Mouse (Mus musculus): ENCODE data around the gene Pam16. TPM values are rescaled to one million over a fixed set of nuclear protein-coding genes. Genes with fewer than 3 reads are reported as not detected.

Gene Pam16
- total RNA-seq, 2 experiments from 2014 or later, result 72.1 to 86.6 TPM

DNA sequence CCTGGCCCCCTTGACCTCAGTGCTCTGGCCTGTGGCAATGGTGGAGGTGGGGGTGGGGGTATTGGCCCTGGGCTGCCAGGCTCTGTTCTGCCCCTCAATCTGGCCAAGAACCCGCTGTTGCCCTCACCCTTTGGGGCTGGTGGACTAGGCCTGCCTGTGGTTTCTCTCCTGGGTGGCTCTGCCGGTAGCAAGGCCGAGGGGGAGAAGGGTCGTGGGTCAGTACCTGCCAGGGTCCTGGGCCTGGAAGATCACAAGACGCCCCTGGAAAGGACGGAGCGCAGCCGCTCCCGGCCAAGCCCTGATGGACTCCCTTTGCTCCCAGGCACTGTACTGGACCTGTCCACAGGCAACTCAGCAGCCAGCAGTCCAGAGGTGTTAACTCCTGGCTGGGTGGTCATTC, 11.1 kb downstream of the Pam16 start:
- no peak for DNase-seq (ENCODE audit: low spot score in 2 of 2)

DNA sequence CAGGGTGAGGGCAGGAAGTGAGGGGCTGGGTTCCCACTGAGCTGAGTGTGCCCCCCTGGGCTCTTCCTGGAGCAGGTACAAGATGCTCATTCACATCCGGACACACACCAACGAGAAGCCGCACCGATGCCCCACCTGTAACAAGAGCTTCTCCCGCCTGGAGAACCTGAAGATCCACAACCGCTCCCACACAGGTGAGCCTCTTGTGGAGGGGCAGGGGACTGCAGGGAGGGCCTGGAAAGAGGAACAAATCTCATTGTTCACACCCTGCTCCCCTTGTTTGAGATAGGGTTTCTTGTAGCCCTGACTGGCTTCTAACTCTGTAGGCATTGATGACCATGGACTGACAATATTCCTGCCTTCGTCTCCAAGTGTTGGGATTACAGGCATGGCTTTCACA, 13.1 kb downstream of the Pam16 start:
- no peak for DNase-seq (ENCODE audit: low spot score in 2 of 2)

DNA sequence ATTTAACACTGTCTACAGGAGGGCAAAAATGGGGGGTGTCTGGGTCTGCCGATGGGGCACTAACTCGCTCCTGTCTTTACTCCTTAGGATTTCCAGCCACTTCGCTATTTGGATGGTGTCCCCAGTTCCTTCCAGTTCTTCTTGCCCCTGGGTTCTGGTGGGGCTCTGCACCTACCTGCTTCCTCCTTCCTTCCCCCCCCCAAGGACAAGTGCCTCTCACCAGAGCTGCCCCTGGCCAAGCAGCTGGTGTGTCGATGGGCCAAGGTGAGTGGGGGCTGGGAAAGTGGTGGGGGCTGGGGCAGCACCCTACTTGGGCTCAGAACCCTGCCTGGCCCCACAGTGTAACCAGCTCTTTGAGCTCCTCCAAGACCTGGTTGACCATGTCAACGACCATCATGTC, 13.6 kb downstream of the Pam16 start:
- no peak for DNase-seq (ENCODE audit: low spot score in 2 of 2)

DNA sequence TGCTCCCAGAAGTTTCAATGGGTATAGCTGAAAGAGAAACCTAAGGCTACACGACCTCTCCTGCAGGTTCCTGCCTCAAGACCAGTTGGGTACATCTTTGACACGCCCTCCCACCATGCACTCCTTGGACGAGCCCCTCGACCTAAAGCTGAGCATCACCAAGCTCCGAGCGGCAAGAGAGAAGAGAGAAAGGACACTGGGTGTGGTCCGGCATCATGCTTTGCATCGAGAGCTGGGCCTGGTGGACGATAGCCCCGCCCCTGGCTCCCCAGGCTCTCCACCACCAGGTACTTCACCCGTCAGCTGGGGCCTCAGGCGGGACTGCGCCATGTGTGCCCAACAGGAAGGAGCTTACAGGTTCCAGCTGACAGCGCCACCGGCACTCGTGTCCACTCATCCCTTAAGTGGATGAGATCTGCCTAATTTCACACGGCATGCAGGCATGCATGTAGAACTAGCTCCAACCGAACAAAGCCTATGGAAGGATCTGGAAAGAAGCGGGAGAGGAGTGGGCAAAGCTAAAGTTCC, 16.2 kb downstream of the Pam16 start:
- no peak for DNase-seq (ENCODE audit: low spot score in 2 of 2)

DNA sequence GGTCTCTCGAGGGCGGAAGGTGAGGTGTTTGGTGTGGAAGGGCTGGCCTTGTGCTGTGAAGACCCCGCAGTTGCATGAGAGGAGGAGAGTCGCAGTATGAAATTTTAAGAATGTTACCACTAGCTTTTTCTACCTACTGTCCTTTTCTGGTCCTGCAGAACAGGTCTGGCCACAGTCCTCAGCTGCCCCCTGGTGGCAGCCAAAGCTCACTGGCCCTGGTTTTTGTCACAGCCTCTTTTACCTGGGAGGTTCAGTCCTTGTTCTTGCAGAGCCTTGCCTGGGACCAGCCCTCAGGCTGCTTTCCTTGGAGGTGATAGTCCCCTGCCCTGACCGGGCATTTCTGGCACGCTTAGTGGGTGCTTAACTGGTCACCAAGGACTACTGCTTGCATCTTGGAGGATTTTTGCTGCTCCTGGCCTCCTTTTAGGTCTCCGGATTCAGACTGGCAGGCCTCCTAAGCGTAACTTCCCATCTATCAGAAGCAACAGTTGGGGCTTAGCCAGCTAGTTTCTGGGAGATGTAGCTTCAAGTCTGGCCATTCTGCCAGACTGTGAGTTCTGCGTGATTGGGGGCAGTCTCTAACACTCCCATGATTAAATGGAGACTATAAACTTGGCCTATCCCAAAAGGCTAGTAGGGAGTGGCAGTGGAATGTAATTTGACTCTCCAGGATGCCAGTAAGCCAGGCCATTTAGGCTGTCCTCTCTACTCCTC, 16.8 kb downstream of the Pam16 start:
- DNase-seq (ENCODE audit: low spot score in 2 of 2), result peak; percentile 81 to 84

DNA sequence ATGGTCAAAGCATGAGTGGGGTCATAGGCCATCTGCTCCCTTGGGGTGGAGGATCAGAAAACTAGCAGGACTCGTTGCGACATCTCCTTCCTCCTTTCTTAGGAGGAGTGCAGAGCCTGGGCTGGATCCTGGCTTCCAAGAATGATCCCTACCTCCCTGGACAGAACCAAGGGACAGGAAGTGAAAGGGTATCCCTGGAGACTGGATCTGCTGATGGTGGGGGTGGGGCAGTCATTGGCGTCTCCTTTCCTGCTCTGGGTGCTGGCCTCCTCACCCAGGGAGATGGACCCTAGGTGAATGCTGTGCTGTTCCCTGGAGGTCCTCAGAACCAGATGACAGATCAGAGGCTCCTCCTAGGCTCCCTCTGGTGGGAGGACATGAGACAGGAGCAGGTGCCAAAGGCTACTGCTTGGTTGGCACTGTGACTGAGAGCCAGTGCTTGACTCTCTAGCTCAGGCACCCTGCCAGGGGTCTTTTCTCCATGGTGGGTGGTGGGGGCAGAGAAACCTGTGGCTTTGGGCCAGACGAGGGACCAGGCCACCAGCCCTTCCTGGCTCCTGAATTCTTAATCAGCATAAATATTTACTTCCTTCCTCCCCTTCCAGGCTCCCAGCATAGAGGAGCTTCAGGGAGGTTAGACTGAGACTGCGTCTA, 18.2 kb downstream of the Pam16 start:
- no peak for DNase-seq (ENCODE audit: low spot score in 2 of 2)

DNA sequence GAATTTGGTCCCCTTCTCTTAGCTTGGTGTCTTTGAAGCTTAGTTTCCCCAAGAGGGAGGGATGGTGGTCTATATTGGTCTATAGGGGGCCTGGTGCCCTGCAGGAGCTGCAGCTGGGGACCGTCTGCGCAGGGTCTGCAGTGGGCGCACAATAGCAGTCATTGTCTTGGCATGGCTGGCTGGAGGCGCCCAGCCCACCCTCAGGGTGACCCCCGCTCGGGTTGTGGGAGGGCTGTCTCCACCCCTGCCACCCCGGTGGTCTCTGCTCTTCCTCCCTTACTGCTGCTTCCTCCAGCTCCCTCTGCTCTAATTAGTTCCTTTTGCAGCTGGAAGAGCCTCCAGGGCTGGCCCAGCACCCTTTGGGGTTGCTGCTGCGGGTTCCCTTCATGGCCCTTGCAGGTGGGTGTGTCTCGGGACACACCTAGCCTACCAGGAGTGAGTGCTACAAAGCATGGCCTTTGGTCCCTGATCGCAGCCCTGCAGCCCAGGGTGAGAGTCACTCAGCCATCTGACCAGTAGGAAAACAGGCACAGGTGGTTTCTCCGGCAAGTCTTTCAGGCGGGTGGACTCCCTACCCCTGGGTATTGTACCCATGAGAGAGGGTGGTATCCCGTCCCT, 19.2 kb downstream of the Pam16 start:
- no peak for DNase-seq (ENCODE audit: low spot score in 2 of 2)

DNA sequence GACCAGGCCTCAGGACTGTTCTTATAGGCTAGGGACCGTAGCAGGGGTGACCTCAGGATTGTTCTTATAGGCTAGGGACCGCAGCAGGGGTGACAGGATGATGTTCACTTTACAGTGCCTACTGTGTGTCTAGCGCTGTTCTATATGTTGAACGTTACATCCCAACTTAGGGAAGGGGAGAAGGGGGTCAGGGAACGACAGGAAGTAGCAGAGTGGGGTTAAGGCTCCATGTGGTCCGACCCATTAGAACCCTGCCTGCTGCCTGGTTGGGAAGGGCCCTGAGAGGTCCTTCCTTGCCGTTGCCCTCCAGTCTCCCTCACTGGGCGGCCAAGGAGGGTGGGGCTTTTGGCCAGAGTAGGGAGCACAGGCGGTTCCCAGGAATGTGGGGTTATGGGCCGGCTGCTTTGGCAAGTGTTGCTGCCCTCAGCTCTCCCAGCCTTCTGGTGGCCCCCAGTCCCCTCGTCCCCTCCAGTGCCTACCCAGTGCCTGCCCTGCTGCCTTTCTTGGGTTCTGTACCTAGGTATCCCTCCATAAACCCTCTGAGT, 20.4 kb downstream of the Pam16 start:
- DNase-seq (ENCODE audit: low spot score in 2 of 2), result no peak

DNA sequence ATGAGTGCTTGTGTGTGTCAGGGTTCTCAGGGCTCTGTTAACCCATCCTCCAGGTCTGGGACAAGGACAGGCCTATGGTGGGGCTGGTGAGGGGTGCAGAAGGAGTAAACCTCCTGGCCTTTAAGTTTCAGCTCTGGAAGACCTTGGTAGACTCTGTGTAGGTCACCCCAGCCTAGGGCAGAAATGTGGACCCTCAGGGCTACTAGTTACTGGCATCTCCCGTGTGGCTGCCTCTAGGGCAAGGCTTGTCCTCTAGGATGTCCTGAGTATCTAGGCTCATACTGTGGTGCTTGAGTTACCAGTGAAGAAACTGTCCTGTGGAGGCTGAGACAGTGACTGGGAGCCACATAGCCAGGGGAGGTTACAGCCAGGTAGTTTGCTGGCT, 21.3 kb downstream of the Pam16 start:
- no peak for DNase-seq (ENCODE audit: low spot score in 2 of 2)

DNA sequence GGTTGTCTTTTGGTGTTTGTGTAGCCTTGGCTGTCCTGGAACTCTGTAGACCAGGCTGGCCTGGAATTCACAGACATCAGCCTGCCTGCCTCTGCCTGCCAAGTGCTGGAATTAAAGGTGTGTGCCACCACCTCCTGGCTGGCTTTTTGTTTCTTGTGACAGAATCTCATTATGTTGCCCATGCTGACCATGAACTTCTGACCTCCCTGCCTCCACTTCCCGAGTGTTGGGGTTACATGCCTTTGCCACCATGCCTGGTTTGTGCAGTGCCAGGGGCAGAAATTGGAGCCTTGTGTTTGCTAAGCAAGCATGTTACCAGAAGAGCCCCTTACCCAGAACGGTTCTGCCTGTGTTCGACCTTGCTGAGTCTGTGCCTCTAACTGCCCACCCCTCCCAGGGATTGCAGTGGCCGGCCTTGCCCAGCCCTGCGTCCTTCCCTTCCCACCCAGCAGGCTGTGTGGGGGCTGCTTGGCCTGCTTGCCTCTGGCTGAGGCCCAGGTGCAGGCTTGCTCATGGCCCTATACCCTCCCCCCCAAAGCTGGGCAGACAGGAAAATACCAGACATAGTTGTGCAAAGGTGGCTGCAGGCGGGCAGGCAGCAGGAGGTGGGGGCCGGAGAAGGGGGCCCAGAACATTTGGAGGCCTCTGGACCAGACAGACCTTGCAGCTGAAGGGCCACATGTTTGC, 21.9 kb downstream of the Pam16 start:
- DNase-seq (ENCODE audit: low spot score in 2 of 2), result no peak

DNA sequence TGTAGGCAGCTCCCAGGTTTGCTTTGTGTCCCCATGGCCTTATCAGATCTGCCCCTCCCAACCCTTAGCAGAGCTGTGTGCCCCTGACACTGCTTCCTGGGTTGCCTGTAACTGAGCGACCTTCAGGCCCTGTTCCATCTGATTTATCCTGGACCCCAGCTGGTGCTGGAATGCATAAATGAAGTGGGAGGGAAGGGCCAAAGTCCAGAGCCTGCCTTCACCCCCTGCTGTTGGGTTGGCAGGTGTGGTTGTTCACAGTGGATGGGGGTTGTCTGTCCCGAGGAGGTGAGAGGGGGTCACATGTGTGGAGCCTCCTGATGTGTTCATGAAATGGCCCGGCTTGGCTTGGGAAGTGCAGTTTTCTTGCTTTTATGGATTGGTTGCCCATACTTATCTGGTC, 22.6 kb downstream of the Pam16 start:
- no peak for DNase-seq (ENCODE audit: low spot score in 2 of 2)

DNA sequence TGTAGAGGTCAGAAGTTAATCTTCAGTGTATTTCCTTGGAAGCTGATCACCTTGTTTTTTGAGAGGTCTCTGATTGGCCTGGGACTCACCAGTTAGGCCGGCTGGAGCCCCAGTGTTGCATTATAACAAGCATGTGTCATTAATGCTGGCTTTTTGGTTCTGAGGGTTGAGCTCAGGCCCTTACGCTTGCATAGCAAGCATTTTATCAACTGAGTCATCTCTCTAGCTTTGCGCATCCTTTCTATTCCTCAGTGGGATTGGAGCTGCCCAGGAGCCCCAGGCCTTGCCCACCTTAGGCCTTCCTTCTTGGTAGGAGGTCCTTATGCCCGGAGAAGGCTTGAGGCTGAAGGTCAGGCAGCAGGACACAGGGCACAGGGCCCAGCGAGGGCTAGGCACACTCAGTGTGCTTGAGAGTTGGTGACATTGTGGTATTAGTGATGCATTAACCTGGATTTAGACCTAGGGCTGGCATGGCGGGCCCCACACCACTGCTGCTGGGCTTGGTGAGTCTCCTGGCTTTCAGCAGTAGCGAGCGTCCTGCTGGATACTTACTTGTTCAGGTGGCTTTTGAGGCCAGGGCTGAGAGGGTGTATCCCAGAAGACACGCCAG, 24.0 kb downstream of the Pam16 start:
- no peak for DNase-seq (ENCODE audit: low spot score in 2 of 2)

DNA sequence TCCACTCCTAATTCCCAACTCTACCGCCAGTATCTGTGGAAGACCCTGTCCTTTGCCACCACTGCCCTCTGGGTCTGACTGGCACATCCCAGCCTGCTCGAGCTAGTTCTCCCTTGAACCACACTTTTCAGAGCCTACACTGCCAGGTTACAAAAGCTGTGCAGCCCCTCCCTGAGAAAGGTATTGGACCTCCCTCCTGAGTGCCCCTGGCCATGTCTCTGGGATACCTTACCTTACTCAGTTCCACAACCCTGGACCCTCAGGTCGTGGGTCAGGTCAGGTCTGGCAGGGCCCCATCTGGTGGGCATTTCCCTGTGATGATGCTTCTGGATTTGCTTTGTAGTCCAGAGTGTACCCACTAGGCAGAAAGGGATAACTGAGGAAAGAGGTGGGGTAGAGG, 25.2 kb downstream of the Pam16 start:
- DNase-seq (ENCODE audit: low spot score in 2 of 2), result no peak

DNA sequence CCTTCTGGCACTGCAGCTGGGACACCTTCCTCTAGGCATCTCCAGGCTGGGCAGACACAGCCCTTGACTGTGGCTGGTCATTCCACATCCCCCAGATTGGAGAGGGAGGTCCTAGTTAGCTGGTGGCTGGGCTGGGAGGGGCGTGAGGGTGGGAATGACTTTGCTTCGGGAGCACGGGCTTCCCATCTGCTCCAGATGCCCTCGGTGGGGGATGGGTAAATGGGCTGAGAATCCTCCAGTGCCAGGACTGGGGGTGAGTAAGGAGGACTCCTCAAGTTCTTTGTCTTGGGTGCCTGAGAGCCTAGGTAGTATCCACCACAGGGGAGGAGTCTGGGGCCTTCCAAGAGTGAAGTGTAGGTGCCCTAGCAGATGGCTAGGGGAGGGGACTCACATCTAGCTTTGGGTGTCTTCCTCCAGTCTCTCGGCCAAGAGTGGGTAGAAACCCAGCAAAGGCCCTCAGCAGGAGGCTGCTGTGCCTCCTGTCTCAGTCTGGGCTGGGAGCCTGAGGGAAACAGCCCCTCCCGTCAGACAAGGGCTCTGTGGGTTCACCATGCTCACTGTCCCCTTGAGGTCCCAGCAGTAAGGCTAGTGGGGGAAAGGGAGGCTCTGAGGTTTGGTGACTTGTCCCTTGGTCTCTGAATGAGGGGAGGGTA, 25.8 kb downstream of the Pam16 start:
- no peak for DNase-seq (ENCODE audit: low spot score in 2 of 2)

DNA sequence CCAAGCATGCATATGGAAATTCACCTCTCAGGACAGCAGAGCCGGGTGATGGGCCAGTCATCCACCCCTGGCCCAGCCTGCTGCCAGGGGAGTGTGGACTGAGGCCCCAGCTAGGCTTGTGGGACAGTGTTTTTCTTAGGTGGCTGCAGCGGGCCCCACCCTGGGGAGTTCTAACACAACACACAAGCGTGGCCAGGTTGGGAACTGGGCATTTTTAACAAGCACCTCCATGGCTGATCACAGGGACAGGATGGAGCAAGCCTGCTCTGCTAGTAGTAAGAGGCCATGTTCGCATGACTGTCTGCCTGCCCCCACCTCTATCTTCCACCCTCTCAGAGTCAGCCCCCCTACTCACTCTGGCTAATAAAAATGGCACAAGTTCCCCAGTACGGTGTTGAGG, 26.7 kb downstream of the Pam16 start:
- DNase-seq (ENCODE audit: low spot score in 2 of 2), result no peak

DNA sequence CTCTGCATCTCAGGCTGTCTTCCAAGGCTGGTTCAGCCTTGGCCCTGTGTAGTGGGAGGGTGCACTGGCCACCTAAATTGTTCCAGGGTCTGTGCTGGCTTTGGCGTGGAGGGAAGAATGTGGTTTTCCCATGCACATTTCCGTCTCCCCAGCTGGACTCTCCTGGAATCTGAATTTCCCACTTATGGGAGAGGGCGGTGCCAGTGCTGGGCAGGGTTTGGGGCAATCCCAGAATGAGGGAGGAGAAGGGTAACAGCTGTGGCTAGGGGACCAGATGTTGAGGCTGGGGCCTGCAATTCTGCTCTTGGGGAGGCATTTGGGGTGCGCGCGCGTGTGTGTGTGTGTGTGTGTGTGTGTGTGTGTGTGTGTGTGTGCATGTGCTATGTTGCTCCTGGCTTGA, 27.5 kb downstream of the Pam16 start:
- DNase-seq (ENCODE audit: low spot score in 2 of 2), result no peak

DNA sequence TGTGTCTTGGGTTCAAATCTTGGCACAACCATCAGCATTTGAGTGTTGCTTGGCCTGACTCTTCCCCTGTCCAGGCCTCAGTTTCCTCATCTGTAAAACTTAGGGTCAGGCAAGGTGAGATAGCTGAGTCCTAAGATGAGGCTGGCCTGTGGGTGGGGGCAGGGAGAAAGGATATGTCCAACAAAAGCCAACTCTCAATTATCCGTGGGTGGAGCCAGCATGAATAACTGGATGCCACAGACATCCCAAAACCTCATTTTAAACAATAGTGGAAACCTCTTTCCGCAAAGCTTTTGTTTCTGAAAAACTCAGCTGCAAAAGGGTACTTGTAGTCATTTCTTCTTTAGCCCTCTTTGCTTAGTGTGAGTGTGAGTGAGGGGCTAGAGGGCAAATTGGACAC, 28.0 kb downstream of the Pam16 start:
- DNase-seq (ENCODE audit: low spot score in 2 of 2), result no peak

DNA sequence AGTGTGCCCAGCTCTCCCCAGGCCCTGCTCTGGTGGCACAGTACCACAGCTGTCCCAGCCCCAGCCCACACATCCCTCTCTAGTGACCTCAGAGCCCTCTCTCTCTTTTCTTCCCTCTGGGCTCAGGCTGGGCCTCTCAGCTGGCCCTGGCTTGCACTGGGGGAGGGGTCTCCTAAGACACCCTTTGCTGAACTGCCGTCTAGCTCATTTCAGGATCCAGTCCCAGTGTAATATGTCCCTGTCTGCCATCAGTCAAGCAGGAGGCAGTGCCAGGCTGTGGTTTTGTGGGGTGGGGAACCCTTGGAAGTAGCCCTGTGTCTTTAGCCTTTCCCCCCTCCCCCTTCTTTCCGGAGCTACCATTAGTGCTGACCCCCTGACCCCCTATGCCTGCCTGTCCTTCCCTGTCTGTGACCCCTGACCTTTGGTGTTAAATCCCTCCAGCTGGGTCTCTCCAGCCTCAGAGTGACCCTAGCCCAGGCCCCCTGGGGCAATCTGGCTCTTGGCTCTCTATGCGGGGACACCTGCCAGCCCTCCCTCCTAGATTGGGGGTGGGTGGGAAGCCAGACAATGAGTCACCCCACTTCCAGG, 28.6 kb downstream of the Pam16 start:
- DNase-seq (ENCODE audit: low spot score in 2 of 2), result no peak

DNA sequence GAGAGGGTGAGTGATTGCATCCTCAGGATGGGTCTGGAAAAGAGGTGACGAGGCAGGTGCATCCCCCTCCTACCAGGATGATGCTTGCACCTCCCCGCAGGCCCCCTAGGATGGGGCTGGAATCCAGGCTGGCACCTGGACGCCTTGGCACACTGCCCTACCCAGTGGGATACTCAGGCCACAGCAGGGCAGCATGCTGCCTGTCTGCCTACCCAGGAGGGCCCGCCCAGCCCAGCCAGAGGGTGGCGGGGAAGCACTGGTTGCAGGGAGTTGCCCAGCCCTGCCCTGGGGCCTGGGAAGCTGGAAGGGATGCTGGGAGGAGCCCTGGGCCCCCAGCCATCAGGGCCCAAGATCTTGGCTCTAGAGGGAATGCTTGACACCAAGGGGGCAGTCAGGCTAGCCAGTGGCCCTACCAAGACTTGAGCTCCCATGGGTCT, 29.2 kb downstream of the Pam16 start:
- no peak for DNase-seq (ENCODE audit: low spot score in 2 of 2)

Data from left cerebral cortex, adult 18-20 months (tissue).